Mouse (Mus musculus): Measurements from ENCODE around the gene Cryab.

The Cryab gene

GRCm38 (mm10) chr9:50751323-50751722, at the start of gene Cryab:
Gene Cryab, plus strand, starts transcription at chr9:50751325.
- in situ Hi-C loops (cut with MboI, MseI): loop anchor here (25.0 kb wide), 1 partner anchor 1689 kb away; the partner anchor contains the start of gene Zw10

- in situ Hi-C loops (cut with MboI, MseI): no loop called here
These were observed 46.2 kb upstream of the Cryab start for GRCm38 (mm10) chr9:50704907-50705306.

- in situ Hi-C loops (cut with MboI, MseI): no loop called here
These were observed 42.0 kb upstream of the Cryab start for GRCm38 (mm10) chr9:50709108-50709507.

GRCm38 (mm10) chr9:50711337-50711736, 39.8 kb upstream of the Cryab start:
- in situ Hi-C loops (cut with MboI, MseI): no loop called here

- in situ Hi-C loops (cut with MboI, MseI): no loop called here
These were observed 36.9 kb upstream of the Cryab start for GRCm38 (mm10) chr9:50714188-50714587.

- in situ Hi-C loops (cut with MboI, MseI): no loop called here
These were observed 32.2 kb upstream of the Cryab start for GRCm38 (mm10) chr9:50718878-50719277.

GRCm38 (mm10) chr9:50721061-50721460, 30.1 kb upstream of the Cryab start:
- in situ Hi-C loops (cut with MboI, MseI): no loop called here

GRCm38 (mm10) chr9:50722451-50722911, 28.6 kb upstream of the Cryab start:
- in situ Hi-C loops (cut with MboI, MseI): no loop called here

GRCm38 (mm10) chr9:50723406-50723805, 27.7 kb upstream of the Cryab start:
- in situ Hi-C loops (cut with MboI, MseI): no loop called here

GRCm38 (mm10) chr9:50724147-50724546, 27.0 kb upstream of the Cryab start:
- in situ Hi-C loops (cut with MboI, MseI): no loop called here

- in situ Hi-C loops (cut with MboI, MseI): no loop called here
These were observed 26.3 kb upstream of the Cryab start for GRCm38 (mm10) chr9:50724661-50725330.

- in situ Hi-C loops (cut with MboI, MseI): no loop called here
These were observed 25.1 kb upstream of the Cryab start for GRCm38 (mm10) chr9:50725921-50726590.

GRCm38 (mm10) chr9:50727171-50727924, 23.8 kb upstream of the Cryab start:
- in situ Hi-C loops (cut with MboI, MseI): no loop called here

GRCm38 (mm10) chr9:50727925-50728651, 23.0 kb upstream of the Cryab start:
- in situ Hi-C loops (cut with MboI, MseI): no loop called here

- in situ Hi-C loops (cut with MboI, MseI): no loop called here
These were observed 21.5 kb upstream of the Cryab start for GRCm38 (mm10) chr9:50729600-50729999.

GRCm38 (mm10) chr9:50732560-50732959, 18.6 kb upstream of the Cryab start:
- in situ Hi-C loops (cut with MboI, MseI): loop anchor here (5.0 kb wide), 1 partner anchor 35 kb away; no protein-coding TSS in a partner anchor

- in situ Hi-C loops (cut with MboI, MseI): loop anchor here (5.0 kb wide), 1 partner anchor 38 kb away; no protein-coding TSS in a partner anchor
These were observed 16.1 kb upstream of the Cryab start for GRCm38 (mm10) chr9:50734989-50735388.

- in situ Hi-C loops (cut with MboI, MseI): no loop called here
These were observed 11.9 kb upstream of the Cryab start, which contains the start of gene Dixdc1 for GRCm38 (mm10) chr9:50738914-50739870. Gene Dixdc1, minus strand, starts transcription at chr9:50739517.

GRCm38 (mm10) chr9:50740867-50741784, 10.0 kb upstream of the Cryab start:
- in situ Hi-C loops (cut with MboI, MseI): no loop called here

All from T-helper 1 cell (primary cell).